In the genomic region with DNA sequence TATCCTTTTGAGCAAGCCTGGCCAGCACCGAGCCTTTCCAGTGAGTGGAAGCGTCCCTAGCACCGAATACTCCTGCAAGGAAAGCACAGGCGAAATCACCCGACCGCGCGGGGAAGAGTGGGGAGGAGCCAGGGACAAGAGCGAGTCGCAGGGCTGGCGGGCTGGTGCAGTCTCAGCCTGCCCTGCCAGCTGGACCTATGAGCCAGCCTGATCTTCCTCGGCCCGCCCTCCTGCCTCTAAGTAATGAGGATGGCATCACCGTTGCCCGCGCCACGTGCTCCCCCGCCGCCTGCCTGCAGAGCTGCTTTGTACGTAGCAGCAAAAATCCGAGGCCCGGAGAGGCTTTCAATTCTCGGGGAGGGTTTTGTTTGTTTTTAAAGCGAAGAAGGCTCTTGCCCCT, we compare ENCODE assay signal across 8 mouse cellular contexts. TPM values are rescaled to one million over a fixed set of nuclear protein-coding genes. Genes with fewer than 3 reads are reported as not detected.
DNase-seq lines count a peak whose midpoint lies in the region; ATAC-seq and TF ChIP-seq lines count a peak whose summit lies in the region.

No protein-coding gene starts in this region.

- peaks cover 100% of the 10 kb centered on the region for H3K4me1 ChIP-seq in heart, embryonic 10.5 days
- H3K4me1 ChIP-seq in kidney, embryonic 15.5 days: peaks cover 99% of the 10 kb centered on the region
- peaks cover 90% of the 10 kb centered on the region for H3K4me1 ChIP-seq in liver, embryonic 11.5 days (replicated peaks; ENCODE audit: control insufficient read depth, insufficient read depth, low read length)

- peak; percentile 86 for ATAC-seq in erythroblast, adult 5-6 weeks (replicated peaks; ENCODE audit: low FRiP score, poor library complexity, severe bottlenecking)
- peak; percentile 93 for ATAC-seq in kidney, embryonic 15.5 days (replicated peaks; ENCODE audit: low FRiP score)
- ATAC-seq in liver, embryonic 11.5 days (replicated peaks; ENCODE audit: low FRiP score): peak; percentile 74

- H3ac ChIP-seq in myocyte (ENCODE audit: control insufficient read depth, insufficient read length): no peak overlapping the region

- WGBS in heart, embryonic 10.5 days: 5% methylated on average over 24 of the region's 24 CpGs
- 2% methylated on average over 24 of the region's 24 CpGs for WGBS in kidney, embryonic 15.5 days
- WGBS in liver, embryonic 11.5 days: 15% methylated on average over 24 of the region's 24 CpGs

- peak; percentile 84 for DNase-seq in 3T3-L1 (ENCODE audit: low read depth, low spot score)
- DNase-seq in brain, adult 2 months (ENCODE audit: low read depth, low spot score): peak; percentile 98
- DNase-seq in heart, embryonic 10.5 days (ENCODE audit: low spot score): peak; percentile 91
- DNase-seq in liver, embryonic 11.5 days (ENCODE audit: low spot score): peak; percentile 75
- peak; percentile 81 to 90 for DNase-seq in spleen, postnatal 4 days (ENCODE audit: low spot score in 2 of 2)

- peak overlapping the region; percentile 47 for H3K4me3 ChIP-seq in heart, embryonic 10.5 days
- H3K4me3 ChIP-seq in kidney, embryonic 15.5 days (replicated peaks): peak overlapping the region; percentile 34
- H3K4me3 ChIP-seq in liver, embryonic 11.5 days (ENCODE audit: low read depth, low read length): peak overlapping the region; percentile 28
- no peak overlapping the region for H3K4me3 ChIP-seq in myocyte

- H3K27ac ChIP-seq in heart, embryonic 10.5 days: peak overlapping the region; percentile 85
- peak overlapping the region; percentile 84 for H3K27ac ChIP-seq in kidney, embryonic 15.5 days
- H3K27ac ChIP-seq in liver, embryonic 11.5 days (ENCODE audit: low read depth, low read length): peak overlapping the region; percentile 62

- H3K79me2 ChIP-seq in myocyte (ENCODE audit: control insufficient read depth, insufficient read depth): peaks cover 81% of the 10 kb centered on the region

- TF ChIP-seq POLR2A in myocyte (IDR thresholded peaks at IDR 0.05; ENCODE audit: insufficient read length, low read depth): peak; percentile 38

- no peaks in the 10 kb centered on the region for H3K9me3 ChIP-seq in heart, embryonic 10.5 days
- no peaks in the 10 kb centered on the region for H3K9me3 ChIP-seq in kidney, embryonic 15.5 days (replicated peaks)
- H3K9me3 ChIP-seq in liver, embryonic 11.5 days (ENCODE audit: control insufficient read depth, low read length): no peaks in the 10 kb centered on the region

- H3K27me3 ChIP-seq in heart, embryonic 10.5 days (ENCODE audit: insufficient read depth, poor library complexity, severe bottlenecking): no peaks in the 10 kb centered on the region
- H3K27me3 ChIP-seq in kidney, embryonic 15.5 days: no peaks in the 10 kb centered on the region
- H3K27me3 ChIP-seq in liver, embryonic 11.5 days (replicated peaks; ENCODE audit: control insufficient read depth, insufficient read depth, low read length): no peaks in the 10 kb centered on the region
- no peaks in the 10 kb centered on the region for H3K27me3 ChIP-seq in myocyte (ENCODE audit: control insufficient read depth, insufficient read depth, insufficient read length)

- peaks cover 9% of the 10 kb centered on the region; the same call in 1 of the 2 replicates for H3K36me3 ChIP-seq in heart, embryonic 10.5 days
- peaks cover 8% of the 10 kb centered on the region for H3K36me3 ChIP-seq in kidney, embryonic 15.5 days
- H3K36me3 ChIP-seq in liver, embryonic 11.5 days (ENCODE audit: control insufficient read depth, insufficient read depth, low read length): no peaks in the 10 kb centered on the region
- no peaks in the 10 kb centered on the region for H3K36me3 ChIP-seq in myocyte (ENCODE audit: control insufficient read depth, insufficient read depth)

- peak overlapping the region; percentile 31 for H3K9ac ChIP-seq in kidney, embryonic 15.5 days
- H3K9ac ChIP-seq in liver, embryonic 11.5 days (ENCODE audit: low read depth, low read length): peak overlapping the region; percentile 47

- H3K4me2 ChIP-seq in kidney, embryonic 15.5 days: peak overlapping the region; percentile 64
- H3K4me2 ChIP-seq in liver, embryonic 11.5 days: peak overlapping the region; percentile 57
- H3K4me2 ChIP-seq in myocyte (ENCODE audit: low read depth): peak overlapping the region; percentile 86

TF ChIP-seq in myocyte, 11 proteins besides CTCF, POLR2A, EP300 and RAD21:
- TF ChIP-seq MYOD1 (IDR thresholded peaks at IDR 0.05; ENCODE audit: control insufficient read depth in 1 of 3, insufficient read length in 2 of 3, low read depth in 2 of 3) (peak in 1 of 3 experiments; percentile 42), POLR2AphosphoS2 (IDR thresholded peaks at IDR 0.05; ENCODE audit: insufficient read length, low read depth) (no peak), MYOG (IDR thresholded peaks at IDR 0.05; ENCODE audit: control insufficient read depth in 1 of 3, insufficient read depth in 1 of 3, insufficient read length in 2 of 3, low read depth in 2 of 3) (peak in 2 of 3 experiments; percentile 9 to 26), USF1 (IDR thresholded peaks at IDR 0.05; ENCODE audit: low read depth) (peak; percentile 66), REST (IDR thresholded peaks at IDR 0.05; ENCODE audit: insufficient read depth, insufficient read length) (no peak)

RNA-seq across cellular contexts. Expression of a gene that starts 22.5 kb away (rescaled TPM):
- 71.1 and 137 TPM in 2 replicates for total RNA-seq in erythroblast, adult 5-6 weeks (2015; ENCODE audit: low replicate concordance)
- 126 and 136 TPM in 2 replicates for total RNA-seq in erythroblast, adult 5-6 weeks (2017; ENCODE audit: low replicate concordance)
- polyA plus RNA-seq in heart, embryonic 10.5 days (2016; fragmentation: Nextera tagmentation; extraction: Ambion mirVana): 160 and 178 TPM in 2 replicates
- polyA plus RNA-seq in kidney, embryonic 15.5 days (2015; fragmentation: Nextera tagmentation; extraction: Ambion mirVana): 217 and 225 TPM in 2 replicates
- 107 and 112 TPM in 2 replicates for polyA plus RNA-seq in liver, embryonic 11.5 days (2014; fragmentation: Nextera tagmentation; extraction: Ambion mirVana)
- 83.9 TPM for polyA plus RNA-seq in myocyte (2012; fragmentation: generic; extraction: Trizol)
